Mouse (Mus musculus): ENCODE results near the gene Asb6.

Gene Asb6

DNA sequence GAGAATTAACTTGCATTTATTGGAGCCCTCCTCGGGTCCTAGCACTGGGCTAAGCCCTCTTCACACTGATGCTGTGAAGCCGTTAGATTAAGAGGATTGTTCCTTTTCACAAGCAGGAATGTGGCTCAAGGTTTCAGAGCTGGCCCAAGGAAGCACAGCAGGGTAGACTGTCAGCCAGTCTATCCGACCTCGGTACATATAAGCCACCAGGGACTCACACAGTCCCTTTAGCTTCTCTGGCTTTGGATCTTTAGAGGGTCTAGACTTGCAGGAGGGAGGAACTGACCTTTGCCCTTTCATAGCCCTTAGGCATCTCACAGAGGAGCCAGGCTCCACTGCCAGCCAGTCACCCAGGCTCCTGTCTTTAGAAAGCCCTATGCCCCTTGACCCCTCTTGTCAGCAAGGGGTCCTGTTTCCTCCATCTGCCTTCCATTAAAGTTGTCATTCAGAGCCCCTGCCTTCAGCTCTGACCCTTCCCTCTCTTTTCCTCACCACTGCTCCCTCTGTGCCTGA lies at the start of gene Asb6:
Gene Asb6 (minus strand): TSS at position 51 of the 513 bp plus-strand sequence.
- DNase-seq (ENCODE audit: low spot score), result no peak

DNA sequence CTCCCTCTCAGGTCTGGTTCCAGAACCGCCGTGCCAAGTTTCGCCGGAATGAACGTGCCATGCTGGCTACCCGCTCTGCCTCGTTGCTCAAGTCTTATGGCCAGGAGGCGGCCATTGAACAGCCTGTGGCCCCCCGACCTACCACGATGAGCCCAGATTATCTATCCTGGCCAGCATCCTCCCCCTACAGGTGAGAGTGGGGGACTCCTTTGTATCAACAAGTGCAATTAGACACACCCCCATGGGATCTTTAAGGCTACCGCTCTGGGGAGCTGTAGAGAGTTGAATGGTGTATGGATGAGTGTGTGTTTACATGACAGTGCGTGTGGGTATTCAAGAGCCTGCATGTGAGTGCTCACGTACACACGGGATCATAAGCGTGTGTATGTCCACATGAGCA lies 49.3 kb upstream of the Asb6 start:
- DNase-seq (ENCODE audit: low spot score), result no peak

GRCm38 (mm10) chr2:30875621-30876432 lies 45.7 kb upstream of the Asb6 start:
- DNase-seq (ENCODE audit: low spot score), result no peak

DNA sequence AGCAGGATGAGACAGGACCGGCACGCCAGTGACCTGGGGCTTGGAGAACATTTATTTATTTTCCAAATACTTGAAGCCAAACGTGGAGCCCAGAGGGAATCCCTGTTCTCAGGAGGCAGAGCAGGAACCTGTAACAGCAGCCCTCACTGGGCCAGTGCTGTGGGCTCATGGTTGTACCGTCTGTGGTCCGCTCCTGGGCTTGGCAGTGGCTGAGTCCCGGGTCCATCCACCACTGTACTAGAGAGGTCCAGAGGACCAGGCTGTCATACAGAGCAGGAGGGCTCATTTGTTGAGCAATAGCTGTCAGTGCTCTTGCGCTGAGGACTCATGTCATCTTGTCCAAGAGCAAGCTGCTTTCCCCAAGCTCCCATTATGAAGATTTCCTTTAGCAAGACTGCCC lies 45.0 kb upstream of the Asb6 start:
- DNase-seq (ENCODE audit: low spot score), result no peak

DNA sequence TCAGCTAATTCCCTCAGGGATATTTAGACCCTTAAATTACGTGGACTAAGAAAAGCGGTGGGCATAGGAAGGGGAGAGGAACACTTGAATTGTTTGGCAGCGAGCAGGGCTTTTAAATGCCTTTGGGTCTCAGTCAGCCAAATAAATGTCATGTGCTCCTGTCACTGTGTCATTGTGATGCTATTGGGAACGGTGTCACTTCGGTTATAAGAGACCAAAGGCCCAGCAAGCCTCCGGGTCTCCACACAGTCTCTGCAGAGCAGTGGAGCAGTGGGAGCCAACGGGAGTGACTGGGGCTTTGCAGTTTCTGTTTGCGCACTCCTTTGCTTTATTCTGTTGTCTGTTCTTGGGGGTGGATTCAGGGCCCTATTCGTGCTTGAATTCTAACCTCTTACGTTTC lies 44.3 kb upstream of the Asb6 start:
- DNase-seq (ENCODE audit: low spot score), result no peak

- DNase-seq (ENCODE audit: low spot score), result no peak
Observed at GRCm38 (mm10) chr2:30872669-30873068, 42.5 kb upstream of the Asb6 start.

DNA sequence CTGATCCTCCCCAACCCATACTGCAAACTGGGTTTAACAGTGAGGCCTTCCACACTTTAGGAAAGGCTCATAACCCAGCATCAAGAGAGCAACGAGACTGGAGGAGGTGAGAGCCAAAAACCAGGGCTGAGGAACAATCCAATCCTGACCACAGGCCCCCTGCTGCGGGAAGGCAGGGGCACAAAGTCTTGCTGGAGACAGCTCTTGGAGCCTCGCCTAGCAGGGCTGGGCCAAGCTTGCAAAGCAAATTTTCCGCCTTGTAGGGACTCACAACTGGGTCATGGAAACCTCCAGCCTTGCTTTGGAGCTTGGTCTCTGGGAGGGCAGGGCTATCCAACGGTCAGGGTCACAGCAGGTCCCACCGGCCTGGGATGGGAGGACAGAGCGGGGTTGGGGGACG lies 40.7 kb upstream of the Asb6 start:
- DNase-seq (ENCODE audit: low spot score), result no peak

DNA sequence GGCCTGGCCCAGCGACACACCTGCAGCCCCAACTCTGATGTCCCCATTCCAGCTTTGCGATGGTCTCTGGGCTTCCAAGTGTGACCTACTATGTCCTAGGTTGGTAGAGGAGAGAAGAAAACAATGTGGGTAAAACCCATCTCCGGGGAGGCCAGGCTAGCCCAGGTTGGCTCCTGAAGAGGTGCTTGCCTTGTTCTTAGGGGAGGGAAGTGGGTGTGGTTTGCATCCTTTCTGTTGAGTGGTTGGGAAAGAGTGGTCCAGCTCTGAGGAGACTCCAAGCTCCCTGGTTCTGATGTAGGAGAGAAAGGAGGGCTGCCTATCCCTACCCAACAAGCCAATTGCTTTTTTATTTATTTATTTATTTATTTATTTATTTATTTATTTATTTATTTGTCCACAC lies 35.3 kb upstream of the Asb6 start:
- no peak for DNase-seq (ENCODE audit: low spot score)

GRCm38 (mm10) chr2:30864968-30865381 lies 34.8 kb upstream of the Asb6 start:
- DNase-seq (ENCODE audit: low spot score), result no peak

DNA sequence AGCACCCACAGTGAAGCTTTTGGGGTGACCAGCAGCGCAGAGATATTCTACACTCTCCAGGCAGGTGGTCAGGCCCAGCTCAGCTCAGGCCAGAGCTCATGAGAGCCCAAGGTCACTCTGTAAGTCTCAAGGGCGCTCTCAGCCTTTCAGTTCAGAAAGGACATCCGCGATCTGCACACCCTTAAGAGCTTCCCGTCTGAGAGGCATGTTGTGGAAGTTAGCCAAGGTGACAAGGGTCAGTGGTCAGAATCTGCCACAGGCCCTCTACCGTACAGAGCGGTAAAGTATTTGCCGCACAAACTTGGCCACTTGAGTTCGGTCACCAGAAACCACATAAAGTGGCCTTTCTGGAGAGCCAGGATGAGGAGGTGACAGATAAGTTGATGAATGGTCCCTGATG lies 33.4 kb upstream of the Asb6 start:
- DNase-seq (ENCODE audit: low spot score), result no peak

DNA sequence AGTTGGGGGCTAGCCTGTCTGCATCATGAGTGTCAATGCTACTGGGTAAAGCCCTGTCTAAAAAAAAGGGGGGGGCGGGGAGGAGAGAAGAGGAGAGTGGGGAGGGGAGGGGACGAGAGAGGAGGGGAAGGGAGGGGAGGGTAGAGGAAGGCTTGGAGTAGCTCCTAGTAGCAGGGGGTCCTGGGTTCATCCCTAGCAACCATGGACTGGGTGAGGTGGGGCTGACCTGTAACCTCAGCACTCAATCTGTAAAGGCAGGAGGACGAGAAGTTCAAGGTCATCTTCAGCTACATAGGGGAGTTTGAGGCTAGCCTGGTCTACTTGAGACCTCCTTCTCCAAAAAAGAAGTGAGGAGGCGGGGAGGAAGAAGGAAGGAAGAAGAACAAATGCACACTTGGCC lies 31.9 kb upstream of the Asb6 start:
- DNase-seq (ENCODE audit: low spot score), result no peak

GRCm38 (mm10) chr2:30859782-30860181 lies 29.6 kb upstream of the Asb6 start:
- no peak for DNase-seq (ENCODE audit: low spot score)

DNA sequence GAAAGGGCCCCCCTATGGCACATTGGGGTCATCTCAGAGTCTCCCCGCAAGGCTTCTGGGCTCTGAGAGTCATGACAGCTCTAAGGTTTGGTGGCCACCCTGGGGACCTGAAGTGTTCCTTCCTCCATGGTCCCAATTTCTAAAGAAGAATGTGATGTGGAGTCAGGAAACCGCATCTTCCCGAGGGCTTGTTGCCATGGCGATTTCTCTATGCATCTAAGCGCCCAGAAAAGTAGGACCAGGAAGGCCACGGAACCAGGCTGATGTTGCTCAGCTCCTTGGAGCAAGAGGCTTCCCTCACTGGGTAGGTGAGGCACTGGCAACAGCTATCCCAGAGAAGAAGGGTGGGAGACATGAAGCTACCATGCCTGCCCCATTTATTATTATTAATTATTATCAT lies 26.9 kb upstream of the Asb6 start:
- DNase-seq (ENCODE audit: low spot score), result no peak

- DNase-seq (ENCODE audit: low spot score), result no peak
Observed at GRCm38 (mm10) chr2:30852771-30853313, 22.7 kb upstream of the Asb6 start.

- DNase-seq (ENCODE audit: low spot score), result no peak
Observed at GRCm38 (mm10) chr2:30850581-30850980, 20.4 kb upstream of the Asb6 start.

- no peak for DNase-seq (ENCODE audit: low spot score)
Observed at GRCm38 (mm10) chr2:30848184-30848583, 18.1 kb upstream of the Asb6 start.

DNA sequence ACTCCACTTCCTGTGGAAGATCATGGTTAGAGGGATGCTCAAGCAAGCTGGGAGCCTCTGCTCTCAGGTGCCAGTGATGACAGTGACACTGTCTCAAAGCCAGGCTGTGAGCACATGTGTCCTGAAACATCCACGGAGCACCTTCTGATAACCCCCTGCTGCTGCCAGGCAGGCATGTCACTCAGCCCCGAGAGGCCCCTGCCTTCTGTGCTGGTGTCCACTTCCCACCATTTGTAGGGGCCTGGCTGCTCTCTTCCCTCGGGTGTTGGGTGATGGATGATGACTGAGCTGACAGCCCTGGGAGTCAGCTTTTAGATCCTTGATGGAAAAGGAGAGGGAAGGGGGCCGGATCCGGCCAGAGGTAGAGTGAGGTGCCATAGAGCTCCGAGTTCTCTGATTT lies 16.6 kb upstream of the Asb6 start:
- DNase-seq (ENCODE audit: low spot score), result no peak

DNA sequence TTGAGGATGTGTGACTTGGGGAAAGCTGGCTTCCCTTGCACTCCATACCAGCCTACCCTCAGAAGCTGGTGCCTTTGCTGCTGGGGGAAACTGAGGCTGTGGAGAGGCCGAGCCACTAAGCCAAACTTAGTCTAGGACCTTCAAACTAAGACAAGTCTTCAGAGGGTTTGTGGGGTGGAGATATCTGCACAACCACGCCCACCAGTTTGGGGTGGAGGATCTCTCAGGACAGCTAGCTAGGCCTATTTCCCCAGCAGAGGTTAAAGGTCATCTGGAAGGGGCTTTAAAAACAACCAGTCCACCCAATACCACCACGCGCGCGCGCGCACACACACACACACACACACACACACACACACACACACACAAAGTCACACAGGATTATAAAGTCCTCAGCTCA lies 16.1 kb upstream of the Asb6 start:
- no peak for DNase-seq (ENCODE audit: low spot score)

DNA sequence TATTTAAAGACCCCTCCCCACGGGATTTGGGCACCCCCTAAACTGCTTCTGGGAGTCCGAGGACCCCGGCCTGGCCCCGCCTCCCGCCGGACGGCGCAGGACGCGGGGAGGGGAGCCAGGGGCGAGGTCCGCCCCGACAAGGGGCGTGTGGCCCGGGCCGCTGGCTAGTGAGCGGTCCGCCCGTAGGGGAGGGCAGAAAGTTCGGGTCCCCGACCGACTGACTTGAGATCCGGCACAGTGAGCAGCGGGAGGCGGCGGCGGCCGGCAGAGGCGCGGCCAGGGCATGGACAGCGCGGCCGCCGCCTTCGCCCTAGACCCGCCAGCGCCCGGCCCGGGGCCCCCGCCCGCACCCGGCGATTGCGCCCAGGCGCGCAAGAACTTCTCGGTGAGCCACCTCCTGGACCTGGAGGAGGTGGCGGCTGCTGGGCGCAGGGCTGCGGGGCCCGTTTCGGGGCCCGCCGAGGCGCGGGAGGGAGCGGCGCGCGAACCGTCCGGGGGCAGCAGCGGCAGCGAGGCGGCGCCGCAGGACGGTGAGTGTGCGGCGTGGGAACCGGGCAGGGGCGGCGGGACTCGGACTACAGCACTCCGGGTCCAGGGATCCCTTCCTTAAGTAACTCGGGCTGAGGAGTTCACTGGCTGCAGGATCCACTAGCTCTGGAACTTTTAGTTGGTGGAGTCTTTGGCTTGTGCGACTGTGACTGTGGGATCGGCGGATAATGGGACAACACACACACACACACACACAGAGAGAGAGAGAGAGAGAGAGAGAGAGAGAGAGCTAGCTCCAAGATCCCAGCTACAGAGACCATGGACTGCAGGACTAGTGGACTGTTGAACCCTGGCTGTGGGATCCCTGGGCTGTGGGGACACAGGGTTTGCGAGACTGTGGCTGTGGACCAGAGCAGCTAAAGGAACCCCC lies 15.3 kb upstream of the Asb6 start:
- no peak for DNase-seq (ENCODE audit: low spot score)

- no peak for DNase-seq (ENCODE audit: low spot score)
Observed at GRCm38 (mm10) chr2:30842615-30843014, 12.5 kb upstream of the Asb6 start.

DNA sequence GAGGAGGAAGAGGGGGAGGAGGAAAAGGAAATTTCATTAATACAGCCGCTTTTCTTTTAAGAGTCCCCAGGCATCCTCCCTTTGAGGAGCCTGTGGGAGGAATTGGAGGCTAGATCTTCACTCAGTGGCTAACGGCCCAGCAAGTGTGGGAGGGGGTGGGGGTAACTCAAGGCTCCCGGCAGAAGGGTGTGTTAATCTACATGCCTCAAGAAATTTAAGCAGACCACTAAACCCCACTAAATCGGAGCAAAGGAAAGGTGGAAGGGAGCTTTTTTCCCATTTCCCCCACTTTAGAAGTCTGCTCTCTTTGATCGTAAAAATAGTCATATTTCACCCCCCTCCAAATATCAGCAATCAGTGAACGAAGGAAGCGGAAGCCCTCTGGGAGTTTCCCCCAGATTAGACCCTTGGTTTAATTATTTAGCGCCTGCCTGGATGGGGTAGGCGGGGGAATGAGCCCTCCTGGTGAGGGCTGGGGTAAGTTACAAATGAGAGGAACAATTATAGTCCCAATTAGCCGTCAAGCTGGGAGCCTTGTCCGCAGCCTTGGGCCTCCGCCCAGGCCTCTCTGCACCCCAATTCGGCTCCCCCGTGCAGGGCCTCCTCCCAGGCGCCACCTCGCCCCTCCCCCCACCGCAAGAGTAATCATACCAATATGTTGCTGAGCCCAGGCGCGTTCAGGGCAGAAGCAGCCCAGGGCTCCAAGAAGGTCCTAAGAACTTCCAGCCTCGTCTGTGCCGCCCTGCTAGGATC lies 6.3 kb upstream of the Asb6 start:
- DNase-seq (ENCODE audit: low spot score), result no peak
